Mouse (Mus musculus): ENCODE results near the gene Olfr1054.
"Not testable (repeated sequence)": the region's sequence is repeated elsewhere in the genome, so short reads cannot be mapped to it uniquely, and the experiment has no call there.

Gene Olfr1054

GRCm38 (mm10) chr2:86335333-86335732 is at the start of gene Olfr1054:
Olfr1054 (minus strand) TSS chr2:86335433.
- DNase-seq, result no peak

GRCm38 (mm10) chr2:86378293-86378692 is 43.1 kb upstream of the Olfr1054 start, which contains the start of gene Olfr1057:
Olfr1057 (minus strand) TSS chr2:86378393.
- DNase-seq, result no peak

DNA sequence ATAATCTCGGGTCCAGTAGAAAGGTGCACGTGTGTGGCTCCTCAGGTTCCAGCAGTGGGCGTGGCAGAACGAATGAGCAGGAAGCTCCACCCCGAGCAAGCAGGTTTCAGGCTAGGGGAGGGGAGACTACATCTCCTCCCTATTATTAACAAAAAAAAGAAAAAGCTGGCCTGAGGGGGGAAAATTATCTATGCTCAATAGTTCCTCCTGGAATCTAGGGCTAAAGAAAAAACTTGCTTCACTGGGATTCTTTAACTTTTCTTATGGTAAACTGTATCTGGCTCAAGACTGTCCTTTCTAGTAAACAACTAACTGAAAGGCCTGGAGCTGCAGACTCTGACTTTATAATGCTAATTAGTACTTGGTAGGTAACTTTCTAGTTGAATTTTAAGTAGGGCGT is 31.1 kb upstream of the Olfr1054 start:
- not testable (repeated sequence) for DNase-seq

GRCm38 (mm10) chr2:86362369-86362768 is 27.1 kb upstream of the Olfr1054 start, which contains the start of gene Olfr1056:
Olfr1056 (minus strand) TSS chr2:86362469.
- DNase-seq, result no peak

DNA sequence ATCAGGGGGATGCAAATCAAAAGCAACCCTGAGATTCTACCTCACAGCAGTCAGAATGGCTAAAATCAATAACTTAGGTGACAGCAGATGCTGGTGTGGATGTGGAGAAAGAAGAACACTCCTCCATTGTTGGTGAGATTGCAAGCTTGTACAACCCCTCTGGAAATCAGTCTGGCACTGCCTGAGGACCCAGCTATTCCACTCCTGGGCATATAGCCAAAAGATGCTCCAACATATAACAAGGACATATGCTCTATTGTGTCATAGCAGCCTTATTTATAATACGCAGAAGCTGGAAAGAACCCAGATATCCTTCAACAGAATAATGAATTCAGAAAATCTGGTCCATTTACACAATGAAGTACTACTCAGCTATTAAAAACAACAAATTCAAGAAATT is 16.5 kb upstream of the Olfr1054 start:
- not testable (repeated sequence) for DNase-seq

- no peak for DNase-seq
These were observed 15.0 kb upstream of the Olfr1054 start, which contains the start of gene Olfr1055 for GRCm38 (mm10) chr2:86350184-86350583. Olfr1055 (minus strand) TSS chr2:86350284.

GRCm38 (mm10) chr2:86315184-86315583 is 20.0 kb downstream of the Olfr1054 start, which contains the start of gene Olfr1053:
Olfr1053 (minus strand) TSS chr2:86315284.
- DNase-seq, result no peak

- DNase-seq, result no peak
These were observed 43.1 kb downstream of the Olfr1054 start, which contains the start of gene Olfr1052 for GRCm38 (mm10) chr2:86292155-86292554. Olfr1052 (plus strand) TSS chr2:86292455.
